Mouse (Mus musculus): Measurements from ENCODE around the gene Rfx3. TPM values are rescaled to one million over a fixed set of nuclear protein-coding genes. Genes with fewer than 3 reads are reported as not detected.
A peak's percentile ranks its signal among the peaks of the same experiment; 100 is the strongest.

Gene Rfx3
- total and polyA plus RNA-seq, 3 experiments, result 1.1 to 62.0 (median 1.8) TPM

- H3K9ac ChIP-seq (ENCODE audit: control insufficient read depth, low read depth, low read length, poor library complexity, severe bottlenecking), result no peak overlapping the region
- peaks cover 8 to 13% of the 10 kb centered on the region in 2 experiments for H3K4me1 ChIP-seq (ENCODE audit: control insufficient read depth in 1 of 2, insufficient read depth in 2 of 2, low read length in 2 of 2)
- H3K27ac ChIP-seq (ENCODE audit: control insufficient read depth, low read depth, low read length), result no peak overlapping the region
Measured at GRCm38 (mm10) chr19:27904209-27904608, 106.8 kb downstream of the Rfx3 start.

DNA sequence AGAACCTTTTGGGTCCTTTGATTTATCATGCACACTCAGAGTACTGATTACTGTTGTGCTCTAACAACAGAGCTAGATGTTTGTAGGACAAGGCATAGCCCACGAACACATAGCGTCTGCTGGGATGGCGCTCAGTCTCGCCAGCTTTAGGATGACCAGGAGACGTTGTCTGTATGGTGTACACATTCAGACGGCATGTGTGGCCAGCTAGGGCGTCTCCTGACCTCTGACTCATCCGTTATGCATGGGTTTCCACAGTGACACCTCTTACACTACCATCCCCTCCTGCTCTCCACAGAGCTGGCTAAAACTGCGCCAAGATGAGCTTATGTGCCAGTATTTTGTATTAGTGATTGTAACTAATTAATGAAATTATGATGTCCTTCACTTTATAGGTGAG lies 108.4 kb downstream of the Rfx3 start:
- Histone ChIP-seq H3K27me3 (ENCODE audit: control insufficient read depth in 1 of 2, insufficient read depth in 2 of 2, low read length in 2 of 2) (no peaks in the 10 kb centered on the region), H3K9ac (ENCODE audit: control insufficient read depth, low read depth, low read length, poor library complexity, severe bottlenecking) (no peak overlapping the region), H3K36me3 (ENCODE audit: control insufficient read depth in 1 of 2, insufficient read depth in 2 of 2, low read length in 2 of 2) (peaks cover 0 to 20% of the 10 kb centered on the region in 2 experiments; a peak in 2 of 4 replicates), H3K4me1 (ENCODE audit: control insufficient read depth in 1 of 2, insufficient read depth in 2 of 2, low read length in 2 of 2) (peaks cover 8 to 13% of the 10 kb centered on the region in 2 experiments), H3K9me3 (replicated peaks; ENCODE audit: insufficient read depth, low read length) (no peaks in the 10 kb centered on the region), H3K79me2 (ENCODE audit: control insufficient read depth, insufficient read depth, low read length, poor library complexity) (no peaks in the 10 kb centered on the region), H3K4me3 (ENCODE audit: control insufficient read depth in 1 of 2, insufficient read depth in 1 of 2, low read depth in 2 of 2, low read length in 2 of 2) (no peak overlapping the region), H3K27ac (ENCODE audit: control insufficient read depth, low read depth, low read length) (no peak overlapping the region)
- TF ChIP-seq MEF2A (IDR thresholded peaks at IDR 0.05; ENCODE audit: extremely low read depth, insufficient replicate concordance, low read depth, low read length, poor library complexity, severe bottlenecking), result no peak
- TF ChIP-seq ETS1 (IDR thresholded peaks at IDR 0.05; ENCODE audit: low read depth, low read length), result no peak
- TF ChIP-seq TAL1 (IDR thresholded peaks at IDR 0.05; ENCODE audit: low read length), result no peak
- TF ChIP-seq TCF12 (IDR thresholded peaks at IDR 0.05; ENCODE audit: low read depth, low read length), result no peak
- no peak for TF ChIP-seq MXI1 (IDR thresholded peaks at IDR 0.05; ENCODE audit: low read depth, low read length)
- no peak for TF ChIP-seq CTCF (IDR thresholded peaks at IDR 0.05 in 2 of 3, conservative IDR thresholded peaks at IDR 0.05 in 1 of 3; ENCODE audit: control insufficient read depth in 1 of 3, insufficient read depth in 1 of 3, low read depth in 2 of 3, low read length in 3 of 3, poor library complexity in 1 of 3, severe bottlenecking in 1 of 3)
- no peak for TF ChIP-seq SIN3A (IDR thresholded peaks at IDR 0.05; ENCODE audit: low read length)
- TF ChIP-seq TBP (IDR thresholded peaks at IDR 0.05; ENCODE audit: low read depth, low read length), result no peak
- no peak for TF ChIP-seq MAX (IDR thresholded peaks at IDR 0.05; ENCODE audit: low read length)
- no peak for TF ChIP-seq BHLHE40 (IDR thresholded peaks at IDR 0.05; ENCODE audit: borderline replicate concordance, low read depth, low read length)
- no peak for TF ChIP-seq HCFC1 (IDR thresholded peaks at IDR 0.05; ENCODE audit: low read depth, low read length)
- TF ChIP-seq E2F4 (IDR thresholded peaks at IDR 0.05; ENCODE audit: borderline replicate concordance, low read depth, low read length), result no peak
- no peak for TF ChIP-seq ZKSCAN1 (IDR thresholded peaks at IDR 0.05; ENCODE audit: low read depth, low read length)
- TF ChIP-seq CHD2 (IDR thresholded peaks at IDR 0.05; ENCODE audit: low read length), result no peak
- TF ChIP-seq RCOR1 (IDR thresholded peaks at IDR 0.05; ENCODE audit: low read depth, low read length), result no peak
- no peak for TF ChIP-seq MYC (IDR thresholded peaks at IDR 0.05; ENCODE audit: low read depth, low read length)
- no peak for TF ChIP-seq POLR2AphosphoS5 (IDR thresholded peaks at IDR 0.05; ENCODE audit: borderline replicate concordance, low read depth, low read length)
- TF ChIP-seq KAT2A (conservative IDR thresholded peaks at IDR 0.05; ENCODE audit: low read depth, low read length), result no peak
- TF ChIP-seq NELFE (IDR thresholded peaks at IDR 0.05; ENCODE audit: low read depth, low read length), result no peak
- TF ChIP-seq CHD1 (IDR thresholded peaks at IDR 0.05; ENCODE audit: low read depth, low read length), result no peak
- no peak for DNase-seq (ENCODE audit: low read depth, low spot score)

More at GRCm38 (mm10) chr19:27904209-27904608, 106.8 kb downstream of the Rfx3 start:
- Histone ChIP-seq H3K36me3 (ENCODE audit: control insufficient read depth in 1 of 2, insufficient read depth in 2 of 2, low read length in 2 of 2) (peaks cover 0 to 20% of the 10 kb centered on the region in 2 experiments; a peak in 2 of 4 replicates), H3K27me3 (ENCODE audit: control insufficient read depth in 1 of 2, insufficient read depth in 2 of 2, low read length in 2 of 2) (no peaks in the 10 kb centered on the region), H3K9me3 (replicated peaks; ENCODE audit: insufficient read depth, low read length) (no peaks in the 10 kb centered on the region), H3K4me3 (ENCODE audit: control insufficient read depth in 1 of 2, insufficient read depth in 1 of 2, low read depth in 2 of 2, low read length in 2 of 2) (no peak overlapping the region), H3K79me2 (ENCODE audit: control insufficient read depth, insufficient read depth, low read length, poor library complexity) (no peaks in the 10 kb centered on the region)
- DNase-seq (ENCODE audit: low read depth, low spot score), result peak; percentile 10
- TF ChIP-seq EP300 (IDR thresholded peaks at IDR 0.05; ENCODE audit: low read depth in 1 of 2, low read length in 2 of 2), result no peak
- TF ChIP-seq MAZ (IDR thresholded peaks at IDR 0.05; ENCODE audit: low read depth, low read length), result no peak
- no peak for TF ChIP-seq TCF12 (IDR thresholded peaks at IDR 0.05; ENCODE audit: low read depth, low read length)
- no peak for TF ChIP-seq RAD21 (IDR thresholded peaks at IDR 0.05; ENCODE audit: low read depth, low read length)
- no peak for TF ChIP-seq KAT2A (conservative IDR thresholded peaks at IDR 0.05; ENCODE audit: low read depth, low read length)
- TF ChIP-seq MXI1 (IDR thresholded peaks at IDR 0.05; ENCODE audit: low read depth, low read length), result no peak
